Mouse (Mus musculus) hindbrain, embryonic 12.5 days (tissue): ENCODE measurements around the gene Tctex1d2. TPM values are rescaled to one million over a fixed set of nuclear protein-coding genes. Genes with fewer than 3 reads are reported as not detected.

Experiments
- ATAC-seq: fragments of 200-750 bp; cut with Nextera tagmentation; 2 replicates; pipeline ENCODE4 v1.8.0; 2017; ENCODE audit warnings: moderate TSS enrichment; ENCODE audit not compliant: low FRiP score
- H3K27ac ChIP-seq: fragments of 300-500 bp; sonication (generic); 2 replicates; pipeline ENCODE4 v1.5.1; 2016; ENCODE audit warnings: mild to moderate bottlenecking
- H3K27me3 ChIP-seq: fragments of 300-500 bp; sonication (generic); 2 replicates; pipeline ENCODE4 v1.6.1; 2016; ENCODE audit warnings: mild to moderate bottlenecking
- H3K36me3 ChIP-seq: fragments of 300-500 bp; sonication (generic); 2 replicates; pipeline ENCODE4 v1.6.1; 2016; ENCODE audit warnings: mild to moderate bottlenecking
- H3K4me1 ChIP-seq: fragments of 300-500 bp; sonication (generic); 2 replicates; pipeline ENCODE4 v1.6.1; 2016
- H3K4me2 ChIP-seq: fragments of 300-500 bp; sonication (generic); replicated peaks from 2 replicates; pipeline ENCODE4 v1.6.1; 2016; ENCODE audit warnings: mild to moderate bottlenecking
- H3K4me3 ChIP-seq: fragments of 300-500 bp; sonication (generic); 2 replicates; pipeline ENCODE4 v1.5.1; 2016; ENCODE audit warnings: mild to moderate bottlenecking
- H3K9ac ChIP-seq: fragments of 300-500 bp; sonication (generic); 2 replicates; pipeline ENCODE4 v1.6.1; 2016; ENCODE audit warnings: mild to moderate bottlenecking, moderate library complexity
- H3K9me3 ChIP-seq: fragments of 300-500 bp; sonication (generic); replicated peaks from 2 replicates; pipeline ENCODE4 v1.6.1; 2016; ENCODE audit warnings: mild to moderate bottlenecking
- WGBS: fragments of 180-500 bp; shearing (Covaris S2); methylation state at CpG from one replicate; pipeline ENCODE4 v1.1.7; 2016; 5-methylcytosine and 5-hydroxymethylcytosine counted together
- polyA plus RNA-seq: library from polyadenylated mRNA; unstranded; fragments of >200 nt; fragmentation: Nextera tagmentation; extraction: Ambion mirVana; gene quantifications from 2 replicates; pipeline ENCODE4 v1.2.1, GENCODE M21; 2016

The Tctex1d2 gene
- polyA plus RNA-seq, 1 experiment from 2014 or later: 29.8 TPM

- no peak overlapping the region for H3K4me3 ChIP-seq
- 91% methylated on average over 1 of the region's 1 CpGs for WGBS
- H3K27me3 ChIP-seq: no peaks in the 10 kb centered on the region
- no peak for ATAC-seq
- H3K9ac ChIP-seq: no peak overlapping the region
- H3K4me2 ChIP-seq: no peak overlapping the region
- H3K27ac ChIP-seq: no peak overlapping the region
- no peaks in the 10 kb centered on the region for H3K4me1 ChIP-seq
- H3K9me3 ChIP-seq: no peaks in the 10 kb centered on the region
- peaks cover 29% of the 10 kb centered on the region for H3K36me3 ChIP-seq
These were observed 37.3 kb downstream of the Tctex1d2 start for GRCm38 (mm10) chr16:32456761-32457160.

- Histone ChIP-seq H3K4me1 (no peaks in the 10 kb centered on the region), H3K9ac (no peak overlapping the region), H3K27ac (no peak overlapping the region), H3K36me3 (peaks cover 22% of the 10 kb centered on the region), H3K4me3 (no peak overlapping the region), H3K9me3 (no peaks in the 10 kb centered on the region), H3K27me3 (no peaks in the 10 kb centered on the region), H3K4me2 (no peak overlapping the region)
- WGBS: 66% methylated on average over 10 of the region's 10 CpGs
- no peak for ATAC-seq
These were observed 38.3 kb downstream of the Tctex1d2 start for GRCm38 (mm10) chr16:32457589-32458386.

- H3K27me3 ChIP-seq: no peaks in the 10 kb centered on the region
- no peak for ATAC-seq
- WGBS: 55% methylated on average over 4 of the region's 4 CpGs
- no peak overlapping the region for H3K9ac ChIP-seq
- no peak overlapping the region for H3K27ac ChIP-seq
- peaks cover 23% of the 10 kb centered on the region for H3K36me3 ChIP-seq
- H3K4me3 ChIP-seq: no peak overlapping the region
- no peaks in the 10 kb centered on the region for H3K9me3 ChIP-seq
- H3K4me2 ChIP-seq: no peak overlapping the region
- no peaks in the 10 kb centered on the region for H3K4me1 ChIP-seq
These were observed 41.0 kb downstream of the Tctex1d2 start for GRCm38 (mm10) chr16:32460518-32460917.

- no peaks in the 10 kb centered on the region for H3K4me1 ChIP-seq
- H3K36me3 ChIP-seq: peaks cover 16% of the 10 kb centered on the region
- H3K27ac ChIP-seq: no peak overlapping the region
- H3K4me2 ChIP-seq: no peak overlapping the region
- H3K4me3 ChIP-seq: no peak overlapping the region
- WGBS: 94% methylated on average over 5 of the region's 5 CpGs
- H3K9me3 ChIP-seq: no peaks in the 10 kb centered on the region
- no peak overlapping the region for H3K9ac ChIP-seq
- no peak for ATAC-seq
- no peaks in the 10 kb centered on the region for H3K27me3 ChIP-seq
These were observed 42.2 kb downstream of the Tctex1d2 start for GRCm38 (mm10) chr16:32461713-32462112.

GRCm38 (mm10) chr16:32462950-32463349 is 43.4 kb downstream of the Tctex1d2 start:
- Histone ChIP-seq H3K27me3 (no peaks in the 10 kb centered on the region), H3K9me3 (no peaks in the 10 kb centered on the region), H3K9ac (no peak overlapping the region), H3K4me2 (no peak overlapping the region), H3K36me3 (peaks cover 24% of the 10 kb centered on the region), H3K27ac (no peak overlapping the region), H3K4me3 (no peak overlapping the region), H3K4me1 (no peaks in the 10 kb centered on the region)
- WGBS: 96% methylated on average over 16 of the region's 16 CpGs
- ATAC-seq: no peak

- Histone ChIP-seq H3K9me3 (no peaks in the 10 kb centered on the region), H3K27me3 (no peaks in the 10 kb centered on the region), H3K27ac (no peak overlapping the region), H3K4me1 (no peaks in the 10 kb centered on the region), H3K36me3 (peaks cover 24% of the 10 kb centered on the region), H3K4me3 (no peak overlapping the region), H3K9ac (no peak overlapping the region), H3K4me2 (no peak overlapping the region)
- 84% methylated on average over 2 of the region's 2 CpGs for WGBS
- no peak for ATAC-seq
These were observed 43.9 kb downstream of the Tctex1d2 start for GRCm38 (mm10) chr16:32463426-32463825.

- WGBS: 17% methylated on average over 1 of the region's 1 CpGs
These were observed 45.4 kb downstream of the Tctex1d2 start for GRCm38 (mm10) chr16:32464908-32465307.

GRCm38 (mm10) chr16:32468488-32468887 is 49.0 kb downstream of the Tctex1d2 start:
- H3K27me3 ChIP-seq: no peaks in the 10 kb centered on the region
- H3K36me3 ChIP-seq: peaks cover 52% of the 10 kb centered on the region
- no peak for ATAC-seq
- no peak overlapping the region for H3K27ac ChIP-seq
- no peak overlapping the region for H3K4me2 ChIP-seq
- H3K9ac ChIP-seq: no peak overlapping the region
- no peak overlapping the region for H3K4me3 ChIP-seq
- no peaks in the 10 kb centered on the region for H3K9me3 ChIP-seq
- 83% methylated on average over 3 of the region's 3 CpGs for WGBS
- 0 out of 2 replicates have a peak, but pooled peaks cover 3% of the 10 kb centered on the region for H3K4me1 ChIP-seq

More at GRCm38 (mm10) chr16:32464908-32465307, 45.4 kb downstream of the Tctex1d2 start:
- H3K4me2 ChIP-seq: no peak overlapping the region
- H3K9me3 ChIP-seq: no peaks in the 10 kb centered on the region
- peaks cover 35% of the 10 kb centered on the region for H3K36me3 ChIP-seq
- no peak for ATAC-seq
- no peaks in the 10 kb centered on the region for H3K4me1 ChIP-seq
- no peak overlapping the region for H3K9ac ChIP-seq
- H3K27me3 ChIP-seq: no peaks in the 10 kb centered on the region
- no peak overlapping the region for H3K4me3 ChIP-seq
- no peak overlapping the region for H3K27ac ChIP-seq

GRCm38 (mm10) chr16:32469404-32470105 is 50.1 kb downstream of the Tctex1d2 start:
- WGBS: 85% methylated on average over 5 of the region's 5 CpGs
- Histone ChIP-seq H3K4me3 (no peak overlapping the region), H3K27ac (no peak overlapping the region), H3K4me1 (0 out of 2 replicates have a peak, but pooled peaks cover 3% of the 10 kb centered on the region), H3K9me3 (no peaks in the 10 kb centered on the region), H3K27me3 (no peaks in the 10 kb centered on the region), H3K4me2 (no peak overlapping the region), H3K9ac (no peak overlapping the region), H3K36me3 (peaks cover 48% of the 10 kb centered on the region)
- ATAC-seq: no peak

GRCm38 (mm10) chr16:32472276-32473015 is 52.9 kb downstream of the Tctex1d2 start:
- peaks cover 37% of the 10 kb centered on the region for H3K36me3 ChIP-seq

GRCm38 (mm10) chr16:32477315-32477714 is 57.8 kb downstream of the Tctex1d2 start:
- no peaks in the 10 kb centered on the region for H3K9me3 ChIP-seq
- H3K4me2 ChIP-seq: no peak overlapping the region
- H3K4me1 ChIP-seq: no peaks in the 10 kb centered on the region
- no peak overlapping the region for H3K27ac ChIP-seq
- no peaks in the 10 kb centered on the region for H3K27me3 ChIP-seq
- ATAC-seq: no peak
- no peak overlapping the region for H3K4me3 ChIP-seq
- no peak overlapping the region for H3K9ac ChIP-seq
- 0 out of 2 replicates have a peak, but pooled peaks cover 4% of the 10 kb centered on the region for H3K36me3 ChIP-seq
- 92% methylated on average over 6 of the region's 6 CpGs for WGBS

More at GRCm38 (mm10) chr16:32472276-32473015, 52.9 kb downstream of the Tctex1d2 start:
- 0 out of 2 replicates have a peak, but pooled peaks cover 3% of the 10 kb centered on the region for H3K4me1 ChIP-seq
- H3K9me3 ChIP-seq: no peaks in the 10 kb centered on the region
- no peak overlapping the region for H3K27ac ChIP-seq
- WGBS: 70% methylated on average over 7 of the region's 7 CpGs
- H3K9ac ChIP-seq: no peak overlapping the region
- no peak for ATAC-seq
- no peak overlapping the region for H3K4me3 ChIP-seq
- H3K27me3 ChIP-seq: no peaks in the 10 kb centered on the region
- H3K4me2 ChIP-seq: no peak overlapping the region
